Mouse (Mus musculus): ENCODE measurements around the gene Tekt5. TPM values are rescaled to one million over a fixed set of nuclear protein-coding genes. Genes with fewer than 3 reads are reported as not detected.
A peak's percentile ranks its signal among the peaks of the same experiment; 100 is the strongest.

The Tekt5 gene
- polyA plus RNA-seq, 1 experiment from 2014 or later = 1.2 TPM

- no peak for TF ChIP-seq CTCF (IDR thresholded peaks at IDR 0.05; ENCODE audit: low read depth)
- no peak for ATAC-seq (replicated peaks; ENCODE audit: low FRiP score, low read depth)
- H3K9ac ChIP-seq (ENCODE audit: low read depth, low read length) = no peak overlapping the region
Observed at GRCm38 (mm10) chr16:10433344-10433743, 38.1 kb upstream of the Tekt5 start.

DNA sequence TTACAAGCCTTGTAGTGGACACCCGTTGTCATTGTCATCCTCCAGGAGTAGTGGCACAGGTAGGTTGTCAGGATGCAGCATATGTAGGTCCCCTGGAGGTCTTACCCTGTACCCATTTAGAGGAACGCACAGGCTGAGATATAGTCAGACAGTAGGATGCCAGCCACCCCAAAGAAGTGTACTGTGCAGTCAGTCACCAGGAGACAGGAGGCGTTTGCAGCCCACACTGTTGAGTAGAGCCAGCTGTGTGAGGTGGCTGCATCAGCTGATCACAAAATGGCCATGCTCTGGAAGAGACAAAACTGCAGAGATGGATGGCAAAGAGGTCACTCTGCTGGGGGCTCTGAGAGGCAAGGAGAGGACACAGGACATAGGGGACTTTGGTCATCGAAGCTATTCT, 37.1 kb upstream of the Tekt5 start:
- H3K4me2 ChIP-seq (ENCODE audit: low read length) = no peak overlapping the region
- no peaks in the 10 kb centered on the region for H3K4me1 ChIP-seq (replicated peaks; ENCODE audit: insufficient read depth, low read length)
- TF ChIP-seq CTCF (IDR thresholded peaks at IDR 0.05; ENCODE audit: low read depth) = no peak
- DNase-seq (ENCODE audit: low spot score) = no peak
- no peaks in the 10 kb centered on the region for H3K9me3 ChIP-seq (replicated peaks; ENCODE audit: low read length)
- H3K4me3 ChIP-seq (replicated peaks; ENCODE audit: low read depth, low read length) = no peak overlapping the region
- no peaks in the 10 kb centered on the region for H3K36me3 ChIP-seq (ENCODE audit: insufficient read depth, low read length)
- ATAC-seq (replicated peaks; ENCODE audit: low FRiP score, low read depth) = no peak
- WGBS = 89% methylated on average over 4 of the region's 4 CpGs
- no peak overlapping the region for H3K9ac ChIP-seq (ENCODE audit: low read depth, low read length)
- H3K27me3 ChIP-seq (ENCODE audit: insufficient read depth, low read length) = no peaks in the 10 kb centered on the region
- H3K27ac ChIP-seq = no peak overlapping the region

More at GRCm38 (mm10) chr16:10433344-10433743, 38.1 kb upstream of the Tekt5 start:
- WGBS = 84% methylated on average over 5 of the region's 5 CpGs
- H3K4me2 ChIP-seq (ENCODE audit: low read length) = no peak overlapping the region
- no peaks in the 10 kb centered on the region for H3K36me3 ChIP-seq (ENCODE audit: insufficient read depth, low read length)
- no peak for DNase-seq (ENCODE audit: low spot score)
- H3K9me3 ChIP-seq (replicated peaks; ENCODE audit: low read length) = no peaks in the 10 kb centered on the region
- H3K27ac ChIP-seq = no peak overlapping the region
- H3K4me1 ChIP-seq (replicated peaks; ENCODE audit: insufficient read depth, low read length) = no peaks in the 10 kb centered on the region
- H3K4me3 ChIP-seq (replicated peaks; ENCODE audit: low read depth, low read length) = no peak overlapping the region
- H3K27me3 ChIP-seq (ENCODE audit: insufficient read depth, low read length) = no peaks in the 10 kb centered on the region

DNA sequence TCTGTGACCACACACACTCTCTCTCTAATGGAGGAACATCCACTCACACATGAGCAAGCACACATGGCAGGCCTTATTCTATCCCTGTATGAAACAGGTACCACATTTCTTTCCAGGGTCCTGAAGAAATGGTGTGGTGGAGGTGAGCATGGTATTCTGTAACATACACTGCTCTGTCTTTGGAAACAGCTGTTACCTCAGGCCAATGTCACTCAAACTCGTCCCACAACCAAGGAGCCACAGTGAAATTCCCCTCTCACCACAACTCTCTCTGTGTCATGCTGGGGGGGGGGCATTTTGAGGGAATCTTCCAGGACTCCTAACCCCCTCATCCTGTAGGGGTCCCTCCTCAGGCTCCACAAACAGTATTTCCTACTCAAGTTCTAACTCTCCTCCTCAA, 36.6 kb upstream of the Tekt5 start:
- TF ChIP-seq CTCF (IDR thresholded peaks at IDR 0.05; ENCODE audit: low read depth) = no peak
- Histone ChIP-seq H3K9ac (ENCODE audit: low read depth, low read length) (no peak overlapping the region), H3K4me1 (replicated peaks; ENCODE audit: insufficient read depth, low read length) (no peaks in the 10 kb centered on the region), H3K36me3 (ENCODE audit: insufficient read depth, low read length) (peaks cover 2% of the 10 kb centered on the region; the same call in 1 of the 2 replicates), H3K9me3 (replicated peaks; ENCODE audit: low read length) (no peaks in the 10 kb centered on the region), H3K4me3 (replicated peaks; ENCODE audit: low read depth, low read length) (no peak overlapping the region), H3K27me3 (ENCODE audit: insufficient read depth, low read length) (no peaks in the 10 kb centered on the region), H3K4me2 (ENCODE audit: low read length) (no peak overlapping the region), H3K27ac (no peak overlapping the region)
- DNase-seq (ENCODE audit: low spot score) (no peak), ATAC-seq (replicated peaks; ENCODE audit: low FRiP score, low read depth) (no peak)
- 75% methylated on average over 1 of the region's 1 CpGs for WGBS

- H3K9ac ChIP-seq (ENCODE audit: low read depth, low read length) = no peak overlapping the region
- DNase-seq (ENCODE audit: low spot score) = no peak
- no peaks in the 10 kb centered on the region for H3K27me3 ChIP-seq (ENCODE audit: insufficient read depth, low read length)
- 95% methylated on average over 9 of the region's 9 CpGs for WGBS
- H3K4me1 ChIP-seq (replicated peaks; ENCODE audit: insufficient read depth, low read length) = no peaks in the 10 kb centered on the region
- TF ChIP-seq CTCF (IDR thresholded peaks at IDR 0.05; ENCODE audit: low read depth) = no peak
- peaks cover 61% of the 10 kb centered on the region for H3K36me3 ChIP-seq (ENCODE audit: insufficient read depth, low read length)
- no peak for ATAC-seq (replicated peaks; ENCODE audit: low FRiP score, low read depth)
- no peak overlapping the region for H3K4me2 ChIP-seq (ENCODE audit: low read length)
- no peak overlapping the region for H3K27ac ChIP-seq
- H3K4me3 ChIP-seq (replicated peaks; ENCODE audit: low read depth, low read length) = no peak overlapping the region
- no peaks in the 10 kb centered on the region for H3K9me3 ChIP-seq (replicated peaks; ENCODE audit: low read length)
Observed at GRCm38 (mm10) chr16:10420447-10421054, 25.3 kb upstream of the Tekt5 start.

DNA sequence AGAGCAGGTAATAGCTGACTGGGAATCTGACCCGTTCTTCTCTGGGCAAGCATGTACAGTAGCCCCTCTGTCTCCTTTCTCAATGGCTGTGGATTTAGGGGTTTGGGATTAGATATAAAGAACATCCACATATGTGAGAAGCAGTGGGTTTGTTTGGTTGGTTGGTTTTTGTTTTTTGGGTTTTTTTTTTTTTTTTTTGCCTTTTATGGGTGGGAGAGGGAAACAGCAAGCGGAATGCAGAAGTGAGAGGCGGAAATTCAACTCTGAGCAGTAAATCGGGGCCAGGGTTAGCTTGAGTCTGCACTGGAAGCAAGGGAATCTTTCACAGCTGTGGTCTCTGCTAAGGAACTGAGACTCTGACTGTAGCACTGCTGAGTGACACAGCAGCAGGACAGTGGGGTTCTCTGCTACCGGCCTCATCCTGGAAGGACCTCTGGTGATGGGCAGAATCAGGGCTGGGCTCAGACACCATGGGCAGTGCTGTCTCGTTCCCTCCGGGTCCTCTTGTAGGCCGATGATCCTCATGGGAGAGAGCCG, 22.5 kb upstream of the Tekt5 start:
- Histone ChIP-seq H3K9me3 (replicated peaks; ENCODE audit: low read length) (no peaks in the 10 kb centered on the region), H3K4me3 (replicated peaks; ENCODE audit: low read depth, low read length) (no peak overlapping the region), H3K27ac (no peak overlapping the region), H3K36me3 (ENCODE audit: insufficient read depth, low read length) (peaks cover 54% of the 10 kb centered on the region), H3K27me3 (ENCODE audit: insufficient read depth, low read length) (no peaks in the 10 kb centered on the region), H3K9ac (ENCODE audit: low read depth, low read length) (no peak overlapping the region), H3K4me2 (ENCODE audit: low read length) (no peak overlapping the region), H3K4me1 (replicated peaks; ENCODE audit: insufficient read depth, low read length) (no peaks in the 10 kb centered on the region)
- ATAC-seq (replicated peaks; ENCODE audit: low FRiP score, low read depth) (no peak), DNase-seq (ENCODE audit: low spot score) (no peak)
- 90% methylated on average over 9 of the region's 9 CpGs for WGBS
- TF ChIP-seq CTCF (IDR thresholded peaks at IDR 0.05; ENCODE audit: low read depth) = no peak

- DNase-seq (ENCODE audit: low spot score) = no peak
- Histone ChIP-seq H3K27ac (no peak overlapping the region), H3K36me3 (ENCODE audit: insufficient read depth, low read length) (peaks cover 45% of the 10 kb centered on the region), H3K4me1 (replicated peaks; ENCODE audit: insufficient read depth, low read length) (0 out of 2 replicates have a peak, but pooled peaks cover 3% of the 10 kb centered on the region), H3K27me3 (ENCODE audit: insufficient read depth, low read length) (no peaks in the 10 kb centered on the region), H3K9me3 (replicated peaks; ENCODE audit: low read length) (no peaks in the 10 kb centered on the region), H3K9ac (ENCODE audit: low read depth, low read length) (no peak overlapping the region), H3K4me2 (ENCODE audit: low read length) (no peak overlapping the region), H3K4me3 (replicated peaks; ENCODE audit: low read depth, low read length) (no peak overlapping the region)
- TF ChIP-seq CTCF (IDR thresholded peaks at IDR 0.05; ENCODE audit: low read depth) = peak; percentile 47
- 99% methylated on average over 4 of the region's 4 CpGs for WGBS
- ATAC-seq (replicated peaks; ENCODE audit: low FRiP score, low read depth) = no peak
Observed at GRCm38 (mm10) chr16:10416866-10417265, 21.6 kb upstream of the Tekt5 start.

Measured in kidney, postnatal 0 days (tissue).